Mouse (Mus musculus) T-helper 17 cell (primary cell): ENCODE measurements around the gene Nfix.

Experiments used
- in situ Hi-C, 2 experiments: fragments of 300-600 bp; cut with MboI, MseI; formaldehyde crosslinking; loops; 1 replicate in 1 of 2; 2 replicates in 1 of 2; pipeline ENCODE4 v1.15.1; 2025; ENCODE audit warnings: high pct_unique_total_duplicates in 2 of 2

Nfix gene

GRCm38 (mm10) chr8:84656641-84657126, 143.5 kb downstream of the Nfix start:
- in situ Hi-C loops, result no loop called here

- in situ Hi-C loops, result no loop called here
Measured at GRCm38 (mm10) chr8:84656191-84656525, 144.0 kb downstream of the Nfix start.

- in situ Hi-C loops, result no loop called here
Measured at GRCm38 (mm10) chr8:84655336-84656190, 144.6 kb downstream of the Nfix start.

GRCm38 (mm10) chr8:84654597-84654996, 145.5 kb downstream of the Nfix start:
- in situ Hi-C loops, result no loop called here

- in situ Hi-C loops, result no loop called here
Measured at GRCm38 (mm10) chr8:84653092-84653631, 147.0 kb downstream of the Nfix start.

- in situ Hi-C loops, result no loop called here
Measured at GRCm38 (mm10) chr8:84650213-84650612, 149.9 kb downstream of the Nfix start.
